19 mouse cellular contexts compared by ENCODE assay signal in genomic region chr2:161607372-161607771, GRCm38 (mm10).
A peak's percentile ranks its signal among the peaks of the same experiment; 100 is the strongest.
DNase-seq lines count a peak whose midpoint lies in the region; ATAC-seq lines count a peak whose summit lies in the region.
"Had no signal": no experiment of that assay in that cellular context is flagged by ENCODE, and none has a peak within 500 bp of the region (broad histone marks: within the 10 kb centered on the region; RNA-seq: fewer than 3 reads in every experiment).

No protein-coding gene starts in this region.

- no peak overlapping the region for H3K27ac ChIP-seq in embryonic facial prominence, embryonic 14.5 days (replicated peaks; ENCODE audit: low read depth, low read length)
- no peak overlapping the region for H3K27ac ChIP-seq in embryonic facial prominence, embryonic 10.5 days (replicated peaks)
- no peak overlapping the region for H3K27ac ChIP-seq in intestine, embryonic 14.5 days (ENCODE audit: low read depth)
- H3K27ac ChIP-seq: forebrain, embryonic 10.5 days; gastrocnemius, adult 2 months; hindbrain, embryonic 13.5 days; limb, embryonic 10.5 days had no signal

- H3K36me3 ChIP-seq in embryonic facial prominence, embryonic 14.5 days (ENCODE audit: control insufficient read depth, insufficient read depth, low read length) = no peaks in the 10 kb centered on the region
- H3K36me3 ChIP-seq in embryonic facial prominence, embryonic 10.5 days (replicated peaks) = no peaks in the 10 kb centered on the region
- H3K36me3 ChIP-seq in intestine, embryonic 14.5 days (ENCODE audit: control insufficient read depth, insufficient read depth, low read length) = no peaks in the 10 kb centered on the region
- H3K36me3 ChIP-seq: forebrain, embryonic 10.5 days; hindbrain, embryonic 13.5 days; limb, embryonic 10.5 days had no signal

- WGBS in embryonic facial prominence, embryonic 14.5 days = 77% methylated on average over 4 of the region's 4 CpGs
- WGBS in embryonic facial prominence, embryonic 10.5 days = 84% methylated on average over 4 of the region's 4 CpGs
- 66% methylated on average over 4 of the region's 4 CpGs for WGBS in intestine, embryonic 14.5 days

- no peak overlapping the region for H3K9ac ChIP-seq in embryonic facial prominence, embryonic 14.5 days (ENCODE audit: low read depth, low read length)
- no peak overlapping the region for H3K9ac ChIP-seq in intestine, embryonic 14.5 days (ENCODE audit: low read length)
- H3K9ac ChIP-seq: hindbrain, embryonic 13.5 days; liver, postnatal 0 days had no signal

- peak; percentile 19 for DNase-seq in embryonic facial prominence, embryonic 14.5 days (ENCODE audit: low spot score)
- DNase-seq in embryonic facial prominence, embryonic 10.5 days (ENCODE audit: low spot score) = no peak
- peak; percentile 2 for DNase-seq in left cerebral cortex, postnatal 4 days
- no peak for DNase-seq in left cerebral cortex, postnatal 25 days (ENCODE audit: low spot score in 2 of 2)
- no peak for DNase-seq in intestine, embryonic 14.5 days (ENCODE audit: low spot score)
- peak; percentile 8 to 30 for DNase-seq in kidney, postnatal 4 days
- no peak for DNase-seq in right cerebral cortex, adult 18-20 months
- DNase-seq: embryo, embryonic 11 days; gastrocnemius, adult 2 months; heart, postnatal 10 days; liver, postnatal 0 days; thymus, adult 18-20 months had no signal

- no peaks in the 10 kb centered on the region for H3K27me3 ChIP-seq in embryonic facial prominence, embryonic 14.5 days (replicated peaks; ENCODE audit: control insufficient read depth, insufficient read depth, low read length)
- no peaks in the 10 kb centered on the region for H3K27me3 ChIP-seq in embryonic facial prominence, embryonic 10.5 days (replicated peaks; ENCODE audit: low read depth, poor library complexity, severe bottlenecking)
- H3K27me3 ChIP-seq in intestine, embryonic 14.5 days (replicated peaks; ENCODE audit: control insufficient read depth, insufficient read depth, low read length) = no peaks in the 10 kb centered on the region
- H3K27me3 ChIP-seq: CH12.LX; hindbrain, embryonic 13.5 days; megakaryocyte, embryonic 14.5 days had no signal

- ATAC-seq in embryonic facial prominence, embryonic 14.5 days (ENCODE audit: low read depth) = no peak
- ATAC-seq in intestine, embryonic 14.5 days (replicated peaks; ENCODE audit: low FRiP score, low TSS enrichment, low read depth) = peak; percentile 53; the same call in 1 of the 2 replicates
- ATAC-seq: liver, postnatal 0 days; midbrain, embryonic 16.5 days had no signal

- H3K9me3 ChIP-seq in embryonic facial prominence, embryonic 14.5 days (ENCODE audit: control insufficient read depth, low read length) = no peaks in the 10 kb centered on the region
- no peaks in the 10 kb centered on the region for H3K9me3 ChIP-seq in embryonic facial prominence, embryonic 10.5 days
- H3K9me3 ChIP-seq in intestine, embryonic 14.5 days (ENCODE audit: control insufficient read depth, low read length) = no peaks in the 10 kb centered on the region
- H3K9me3 ChIP-seq: forebrain, embryonic 10.5 days; hindbrain, embryonic 13.5 days; limb, embryonic 10.5 days had no signal

- H3K4me2 ChIP-seq in embryonic facial prominence, embryonic 14.5 days (ENCODE audit: low read depth, low read length) = no peak overlapping the region
- H3K4me2 ChIP-seq in intestine, embryonic 14.5 days (ENCODE audit: low read length) = no peak overlapping the region
- H3K4me2 ChIP-seq: heart, embryonic 11.5 days; hindbrain, embryonic 13.5 days had no signal

- no peaks in the 10 kb centered on the region for H3K4me1 ChIP-seq in embryonic facial prominence, embryonic 14.5 days (ENCODE audit: control insufficient read depth, insufficient read depth, low read length)
- H3K4me1 ChIP-seq in embryonic facial prominence, embryonic 10.5 days = no peaks in the 10 kb centered on the region
- H3K4me1 ChIP-seq in intestine, embryonic 14.5 days (replicated peaks; ENCODE audit: control insufficient read depth, insufficient read depth, low read length) = no peaks in the 10 kb centered on the region
- H3K4me1 ChIP-seq: forebrain, embryonic 10.5 days; hindbrain, embryonic 13.5 days; limb, embryonic 10.5 days; megakaryocyte, embryonic 14.5 days had no signal

- no peak overlapping the region for H3K4me3 ChIP-seq in embryonic facial prominence, embryonic 14.5 days (ENCODE audit: low read depth, low read length)
- H3K4me3 ChIP-seq in embryonic facial prominence, embryonic 10.5 days = no peak overlapping the region
- H3K4me3 ChIP-seq in intestine, embryonic 14.5 days (ENCODE audit: low read depth, low read length) = no peak overlapping the region
- H3K4me3 ChIP-seq: forebrain, embryonic 10.5 days; gastrocnemius, adult 2 months; hindbrain, embryonic 13.5 days; limb, embryonic 10.5 days; megakaryocyte, embryonic 14.5 days had no signal

- intact Hi-C loops in left cerebral cortex, postnatal 4 days (cut with DNase I) = no loop called here
- intact Hi-C loops in left cerebral cortex, postnatal 25 days (cut with DNase I) = no loop called here

Comparison
In these comparisons a context has a peak if more than half of its experiments do, and no peak if none do; other contexts are left out.
1. DNase-seq: peak in embryonic facial prominence, embryonic 14.5 days (single experiment), left cerebral cortex, postnatal 4 days (single experiment) and kidney, postnatal 4 days (2 of 2); none in embryonic facial prominence, embryonic 10.5 days (single experiment), left cerebral cortex, postnatal 25 days (0 of 2), intestine, embryonic 14.5 days (single experiment) and right cerebral cortex, adult 18-20 months (single experiment).